Mouse (Mus musculus) lung, postnatal 14 days (tissue): ENCODE results near the gene Inpp4b.
A peak's percentile ranks its signal among the peaks of the same experiment; 100 is the strongest.
"Not testable (repeated sequence)": the region's sequence is repeated elsewhere in the genome, so short reads cannot be mapped to it uniquely, and the experiment has no call there.

Experiments
- DNase-seq: peaks from one replicate; pipeline ENCODE4 v3.0.0; 2021

Inpp4b gene

DNA sequence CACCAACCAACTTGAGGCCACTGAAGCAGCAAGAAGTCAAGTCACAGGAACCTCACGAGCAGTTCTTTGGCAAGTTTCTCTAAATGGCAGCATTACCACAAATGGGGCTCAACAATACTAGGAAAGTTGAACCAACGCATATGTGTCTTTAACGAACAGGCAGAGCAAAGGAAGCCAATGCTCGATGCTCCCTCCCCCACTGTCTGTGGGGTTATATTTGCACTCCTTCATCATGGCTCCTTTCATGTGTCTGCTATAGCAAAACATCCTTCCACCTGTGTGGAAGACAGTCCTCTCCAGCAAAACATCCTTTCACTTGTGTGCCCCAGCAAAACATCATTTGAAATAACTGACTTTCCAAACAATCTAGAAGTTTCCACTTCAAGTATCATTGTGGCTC is 440.4 kb downstream of the Inpp4b start:
- no peak for DNase-seq

DNA sequence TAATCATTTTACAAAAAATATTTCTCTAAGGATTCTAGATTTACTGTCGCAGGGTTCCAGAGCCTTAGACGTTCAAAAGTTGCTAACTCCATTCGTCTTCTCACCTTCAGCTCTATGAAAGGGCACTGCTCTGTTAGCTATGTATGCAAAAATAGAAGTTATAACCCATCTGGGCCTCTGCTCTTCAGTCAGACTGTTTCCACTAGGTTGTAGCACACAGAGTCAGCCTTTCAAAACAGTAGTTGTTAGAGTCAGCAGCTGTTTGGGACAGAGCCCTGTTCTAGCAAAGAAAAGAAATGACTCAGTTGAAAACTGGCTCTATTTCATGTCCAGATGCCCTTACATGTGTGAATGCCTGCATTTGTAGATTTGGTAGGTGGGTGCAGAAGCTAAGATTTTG is 442.4 kb downstream of the Inpp4b start:
- DNase-seq = no peak

GRCm38 (mm10) chr8:81788498-81788897 is 446.1 kb downstream of the Inpp4b start:
- DNase-seq = no peak

GRCm38 (mm10) chr8:81792649-81793048 is 450.3 kb downstream of the Inpp4b start:
- DNase-seq = no peak

- DNase-seq = no peak
Measured at GRCm38 (mm10) chr8:81798501-81798900, 456.1 kb downstream of the Inpp4b start.

- DNase-seq = no peak
Measured at GRCm38 (mm10) chr8:81800792-81801191, 458.4 kb downstream of the Inpp4b start.

DNA sequence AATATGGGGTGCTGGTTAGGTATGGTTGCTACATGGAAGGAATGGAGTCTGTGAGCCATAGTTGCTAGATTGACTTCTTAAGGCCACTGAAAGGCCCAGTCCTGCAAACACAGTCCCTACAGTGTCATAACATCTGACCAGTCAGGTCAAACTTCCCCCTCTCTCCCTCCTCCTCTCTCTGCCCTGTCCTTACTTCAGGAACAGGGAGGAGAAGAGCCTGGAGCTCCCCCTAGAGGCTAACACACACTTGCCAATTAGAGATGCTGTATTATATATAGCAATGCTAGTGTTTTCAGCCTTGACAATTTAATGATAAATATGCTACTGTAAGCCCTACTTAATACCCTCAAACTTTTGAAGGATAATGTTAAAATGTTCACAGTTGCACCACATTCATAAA is 464.4 kb downstream of the Inpp4b start:
- DNase-seq = peak; percentile 80

DNA sequence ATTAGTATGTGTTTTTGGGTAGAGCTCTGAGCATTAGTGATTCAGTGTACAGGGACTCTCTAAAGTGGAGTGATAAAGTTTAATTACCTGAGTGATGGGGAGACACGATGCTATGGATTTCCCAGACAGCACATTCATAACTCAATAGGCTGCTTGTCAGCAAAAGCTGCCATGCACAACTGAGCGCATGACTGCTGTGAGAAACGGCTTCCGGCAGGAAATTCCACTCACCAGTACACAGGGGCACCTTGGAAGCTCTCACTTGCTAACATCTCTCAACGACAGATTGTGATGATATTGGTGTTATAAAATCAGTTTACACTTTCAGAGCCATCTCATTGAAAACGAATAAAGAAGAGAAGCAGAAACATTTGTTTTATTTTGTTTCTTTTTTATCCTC is 465.2 kb downstream of the Inpp4b start:
- DNase-seq = no peak

DNA sequence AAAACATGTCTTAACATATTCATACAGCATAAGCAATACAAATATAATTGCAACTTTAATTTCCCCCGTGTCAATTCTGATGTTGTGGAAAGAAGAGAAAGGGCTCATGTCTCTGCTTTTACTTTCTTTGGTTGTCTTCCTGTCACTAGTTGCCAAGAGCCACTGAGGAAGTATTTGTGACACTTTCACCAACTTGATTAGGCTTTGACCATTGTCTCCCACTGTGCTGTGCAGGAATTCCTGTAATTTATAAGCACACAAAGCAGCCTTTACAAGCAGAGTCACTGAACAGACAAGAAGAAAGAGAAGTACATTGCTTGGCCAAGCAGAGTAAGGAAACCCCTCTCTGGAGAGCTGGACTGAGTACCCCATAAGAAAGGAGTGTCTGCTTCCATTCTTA is 466.1 kb downstream of the Inpp4b start:
- no peak for DNase-seq

DNA sequence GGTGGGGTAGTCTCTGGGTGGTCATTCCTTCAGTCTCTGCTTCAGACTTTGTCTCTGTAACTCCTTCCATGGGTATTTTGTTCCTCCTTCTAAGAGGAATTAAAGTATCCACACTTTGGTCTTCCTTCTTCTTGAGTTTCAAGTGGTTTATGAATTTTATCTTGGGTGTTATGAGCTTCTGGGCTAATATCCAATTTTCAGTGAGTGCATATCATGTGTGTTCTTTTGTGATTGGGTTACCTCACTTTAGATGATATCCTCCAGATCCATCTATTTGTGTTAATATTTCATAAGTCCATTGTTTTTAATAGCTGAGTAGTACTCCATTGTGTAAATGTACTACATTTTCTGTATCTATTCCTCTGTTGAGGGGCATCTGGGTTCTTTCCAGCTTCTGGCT is 467.1 kb downstream of the Inpp4b start:
- not testable (repeated sequence) for DNase-seq

GRCm38 (mm10) chr8:81812051-81812751 is 469.8 kb downstream of the Inpp4b start:
- no peak for DNase-seq

DNA sequence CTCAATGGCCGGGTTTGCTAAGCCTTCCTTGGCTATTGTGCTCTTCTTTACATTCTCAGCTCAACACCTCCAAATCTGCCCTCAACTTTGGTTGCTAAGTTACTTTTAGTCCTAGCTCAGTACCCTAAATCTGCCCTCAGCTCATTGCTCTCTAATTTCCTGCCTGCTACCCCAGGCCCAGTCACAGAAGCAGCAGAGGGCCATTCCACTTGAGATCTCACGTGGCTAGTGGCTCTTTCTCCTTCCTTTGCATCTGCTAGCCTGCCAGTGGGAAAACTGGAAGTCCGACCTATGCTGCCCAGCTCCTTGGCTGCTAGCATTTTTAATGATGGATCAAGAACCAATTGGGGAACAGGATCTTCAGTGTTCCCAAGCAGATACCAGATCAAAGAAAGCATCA is 472.4 kb downstream of the Inpp4b start:
- no peak for DNase-seq

DNA sequence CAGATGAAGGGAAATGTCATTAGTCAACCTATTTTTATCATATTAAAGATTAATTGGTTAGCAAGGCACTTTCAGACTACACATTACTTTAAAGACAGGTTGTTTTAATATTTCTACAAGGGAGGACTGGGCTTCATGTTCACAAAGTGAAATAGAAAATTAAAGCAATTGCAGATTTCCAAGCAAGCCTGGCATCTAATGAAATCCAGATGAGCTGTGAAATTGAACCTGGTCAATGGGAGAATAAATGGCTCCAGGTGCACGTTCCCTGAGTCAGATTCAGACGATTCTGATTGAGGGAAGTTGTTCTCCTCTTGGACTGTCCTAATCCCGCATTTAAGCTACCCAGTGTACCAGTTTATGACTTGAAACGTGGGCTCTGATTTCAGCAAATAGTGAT is 473.2 kb downstream of the Inpp4b start:
- no peak for DNase-seq

DNA sequence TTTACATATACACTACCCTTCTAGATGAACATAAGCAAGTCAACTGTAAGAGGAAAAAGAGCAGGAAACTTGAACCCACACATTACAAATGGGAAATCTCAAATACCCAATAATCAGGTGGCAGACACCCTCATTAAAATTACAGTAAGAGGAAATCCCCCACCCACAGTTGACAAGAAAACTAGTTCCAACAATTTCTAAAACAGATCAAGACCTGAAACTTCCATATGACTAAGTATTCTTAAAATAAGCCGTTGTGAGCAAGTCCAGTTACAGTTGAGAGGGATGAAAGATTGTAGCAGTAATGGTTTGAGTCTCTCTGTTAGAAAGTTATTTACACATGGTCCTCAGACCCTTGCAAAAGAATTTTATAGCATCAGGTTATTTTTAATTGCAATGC is 480.8 kb downstream of the Inpp4b start:
- DNase-seq = no peak

DNA sequence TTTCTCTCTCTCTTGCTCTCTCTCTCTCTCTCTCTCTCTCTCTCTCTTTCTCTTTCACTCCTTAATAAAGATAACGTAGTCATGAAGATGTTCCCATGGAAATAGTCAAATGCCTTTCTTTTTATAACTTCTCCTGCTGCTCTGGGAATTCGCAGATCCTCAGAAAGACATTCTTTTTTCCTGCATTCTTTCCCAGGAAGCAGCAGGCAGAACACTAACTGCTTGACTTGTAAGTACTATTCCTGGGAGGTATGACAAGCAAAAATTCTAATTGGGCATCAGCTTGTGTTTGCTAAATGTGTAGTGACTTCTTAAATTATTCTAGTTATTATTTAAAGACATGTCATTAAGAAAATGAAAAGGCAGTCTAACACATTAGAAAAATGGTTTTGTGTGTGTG is 482.6 kb downstream of the Inpp4b start:
- DNase-seq = no peak

- DNase-seq = no peak
Measured at GRCm38 (mm10) chr8:81826406-81826805, 484.1 kb downstream of the Inpp4b start.

DNA sequence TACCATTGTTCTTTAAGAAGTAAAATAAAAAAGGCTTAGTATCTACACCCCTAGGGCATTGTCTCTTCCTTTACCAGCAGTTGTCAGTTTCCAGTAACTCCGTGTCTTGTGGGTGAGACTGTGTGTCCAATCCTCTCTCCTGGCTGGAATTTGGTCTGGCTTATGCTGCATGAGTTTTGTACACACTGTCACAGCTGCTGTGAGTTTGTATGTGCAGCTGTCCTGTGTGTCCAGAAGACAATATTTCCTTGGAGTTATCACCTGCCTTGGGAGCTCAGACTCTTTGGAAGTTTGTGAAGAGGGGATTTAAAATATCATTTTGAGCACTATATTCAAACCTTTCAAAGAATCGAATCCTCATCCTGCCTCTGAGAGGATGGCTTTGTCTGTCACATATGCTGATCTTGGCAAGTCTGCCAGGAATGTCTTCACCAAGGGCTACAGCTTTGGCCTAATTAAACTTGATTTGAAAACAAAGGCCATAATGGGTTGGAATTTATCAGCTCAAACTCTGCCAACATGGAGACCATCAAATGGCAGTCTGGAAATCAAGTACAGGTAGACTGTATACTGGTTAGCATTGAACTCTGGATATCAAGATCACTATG is 485.1 kb downstream of the Inpp4b start:
- DNase-seq = no peak

GRCm38 (mm10) chr8:81831430-81831829 is 489.1 kb downstream of the Inpp4b start:
- DNase-seq = no peak

GRCm38 (mm10) chr8:81833852-81834251 is 491.5 kb downstream of the Inpp4b start:
- no peak for DNase-seq

DNA sequence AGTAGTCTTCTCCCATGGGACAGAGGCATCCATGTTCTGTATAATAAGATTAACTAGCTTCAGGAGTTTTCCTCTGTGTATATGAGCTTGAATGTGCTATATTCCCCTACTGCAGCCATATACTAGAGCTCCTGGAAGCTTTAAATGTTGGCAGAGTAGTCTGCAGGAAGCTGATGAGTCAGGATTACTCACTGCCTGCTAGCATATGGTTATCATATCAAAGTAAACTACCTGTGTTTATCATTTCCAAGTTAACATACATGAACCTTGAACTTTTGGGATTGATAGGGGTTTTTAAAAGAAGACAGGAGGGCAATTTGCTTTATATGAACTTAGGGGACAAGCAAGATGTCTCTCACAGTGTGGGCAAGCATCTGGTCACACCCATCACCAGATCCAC is 498.2 kb downstream of the Inpp4b start:
- no peak for DNase-seq

DNA sequence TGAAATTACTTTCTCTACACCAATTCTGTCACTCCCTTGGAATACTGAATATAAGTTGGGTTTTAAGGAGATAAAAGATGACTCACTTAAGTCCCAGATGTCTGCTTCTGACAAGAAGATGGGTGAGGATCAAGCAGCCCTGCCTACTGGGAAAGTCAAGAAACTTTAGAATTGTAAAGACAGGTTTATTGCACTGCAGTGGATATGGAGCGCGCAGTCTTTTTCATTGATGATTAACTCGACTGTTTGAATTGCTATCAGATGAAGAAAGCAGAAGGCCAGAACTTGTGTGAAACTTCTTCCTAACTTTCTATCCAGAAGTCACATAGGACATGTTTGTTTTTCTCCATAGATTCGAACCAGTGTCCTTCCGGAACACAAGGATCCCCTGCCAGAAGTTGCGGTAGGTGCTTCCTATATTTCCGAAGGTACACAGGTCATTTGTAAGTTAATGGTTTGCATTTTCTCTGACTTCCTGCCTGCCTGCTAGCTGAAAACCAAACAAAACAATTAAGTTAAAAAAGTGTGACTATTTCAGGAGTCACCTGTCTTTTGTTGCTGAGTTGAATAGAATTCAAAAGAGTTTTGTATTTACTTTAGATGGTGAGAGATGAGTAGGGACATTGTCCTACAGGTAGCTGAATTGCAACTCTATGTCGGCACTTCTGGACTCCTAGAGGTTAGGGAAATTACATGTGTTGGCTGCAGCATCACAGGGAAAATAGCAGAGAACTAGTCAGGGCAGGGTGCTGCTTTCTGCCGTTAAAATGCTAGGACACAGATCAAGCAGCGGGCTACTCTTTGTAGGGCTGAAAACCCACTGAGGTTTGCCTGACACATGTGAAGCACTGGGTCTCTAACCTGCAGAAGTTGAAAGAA is 502.0 kb downstream of the Inpp4b start:
- no peak for DNase-seq

DNA sequence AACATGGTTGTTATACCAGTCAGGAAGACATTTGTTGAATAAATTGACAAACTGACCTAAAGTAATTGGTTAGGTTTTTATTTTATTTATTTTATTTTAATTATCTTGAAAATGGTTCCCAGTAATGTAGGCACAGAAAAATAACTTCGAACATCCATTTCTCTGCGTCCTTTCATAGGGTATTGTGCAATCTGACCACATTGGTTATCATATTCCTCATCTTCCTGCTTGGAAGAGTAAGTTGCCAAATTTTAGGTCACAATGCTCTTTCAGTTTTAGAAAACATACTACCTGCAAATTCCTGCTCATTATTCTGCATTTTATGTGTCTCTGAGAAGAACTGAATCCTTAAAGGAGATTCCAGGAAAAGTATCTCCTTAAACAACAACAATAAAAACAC is 505.6 kb downstream of the Inpp4b start:
- no peak for DNase-seq

GRCm38 (mm10) chr8:81849976-81850375 is 507.6 kb downstream of the Inpp4b start:
- no peak for DNase-seq

GRCm38 (mm10) chr8:81853184-81853583 is 510.8 kb downstream of the Inpp4b start:
- no peak for DNase-seq
